Mouse (Mus musculus) frontal cortex, postnatal 25 days (tissue): Measurements from ENCODE around the gene Raet1e.
"Not testable (repeated sequence)": the region's sequence is repeated elsewhere in the genome, so short reads cannot be mapped to it uniquely, and the experiment has no call there.

Source experiments
- DNase-seq, 2 experiments: peaks; one replicate each; pipeline ENCODE4 v3.0.0; 2022; ENCODE audit warnings: low spot score in 2 of 2

Gene Raet1e

GRCm38 (mm10) chr10:22165328-22166003, 7.1 kb downstream of the Raet1e start:
- DNase-seq, result not testable (repeated sequence)

GRCm38 (mm10) chr10:22166025-22166424, 7.7 kb downstream of the Raet1e start:
- not testable (repeated sequence) for DNase-seq

GRCm38 (mm10) chr10:22167061-22167460, 8.7 kb downstream of the Raet1e start:
- DNase-seq, result not testable (repeated sequence)

- DNase-seq, result not testable (repeated sequence)
Observed at GRCm38 (mm10) chr10:22169116-22169515, 10.7 kb downstream of the Raet1e start.

- not testable (repeated sequence) for DNase-seq
Observed at GRCm38 (mm10) chr10:22172431-22173334, 14.3 kb downstream of the Raet1e start.

- not testable (repeated sequence) for DNase-seq
Observed at GRCm38 (mm10) chr10:22173335-22174189, 15.2 kb downstream of the Raet1e start.

- DNase-seq, result not testable (repeated sequence)
Observed at GRCm38 (mm10) chr10:22174190-22174487, 15.8 kb downstream of the Raet1e start.

- not testable (repeated sequence) for DNase-seq
Observed at GRCm38 (mm10) chr10:22176515-22176914, 18.1 kb downstream of the Raet1e start.

GRCm38 (mm10) chr10:22191035-22191434, 32.7 kb downstream of the Raet1e start:
- not testable (repeated sequence) for DNase-seq

- not testable (repeated sequence) for DNase-seq
Observed at GRCm38 (mm10) chr10:22201352-22201751, 43.0 kb downstream of the Raet1e start.

GRCm38 (mm10) chr10:22202784-22203583, 44.6 kb downstream of the Raet1e start:
- DNase-seq, result not testable (repeated sequence)

- DNase-seq, result not testable (repeated sequence)
Observed at GRCm38 (mm10) chr10:22206443-22206842, 48.1 kb downstream of the Raet1e start.

- DNase-seq, result peak; percentile 9 to 11
Observed at GRCm38 (mm10) chr10:22212012-22212696, 53.8 kb downstream of the Raet1e start.

- DNase-seq, result peak in 1 of 2 experiments; percentile 5
Observed at GRCm38 (mm10) chr10:22223474-22224349, 65.3 kb downstream of the Raet1e start.

GRCm38 (mm10) chr10:22265060-22265459, 106.7 kb downstream of the Raet1e start:
- DNase-seq, result no peak

- DNase-seq, result not testable (repeated sequence)
Observed at GRCm38 (mm10) chr10:22270879-22271786, 112.8 kb downstream of the Raet1e start.

GRCm38 (mm10) chr10:22272914-22273683, 114.7 kb downstream of the Raet1e start:
- not testable (repeated sequence) for DNase-seq
